Mouse (Mus musculus): ENCODE results near the gene Tnip3.

Gene Tnip3

GRCm38 (mm10) chr6:65585333-65586053, 60.4 kb downstream of the Tnip3 start:
- DNase-seq, result no peak

DNA sequence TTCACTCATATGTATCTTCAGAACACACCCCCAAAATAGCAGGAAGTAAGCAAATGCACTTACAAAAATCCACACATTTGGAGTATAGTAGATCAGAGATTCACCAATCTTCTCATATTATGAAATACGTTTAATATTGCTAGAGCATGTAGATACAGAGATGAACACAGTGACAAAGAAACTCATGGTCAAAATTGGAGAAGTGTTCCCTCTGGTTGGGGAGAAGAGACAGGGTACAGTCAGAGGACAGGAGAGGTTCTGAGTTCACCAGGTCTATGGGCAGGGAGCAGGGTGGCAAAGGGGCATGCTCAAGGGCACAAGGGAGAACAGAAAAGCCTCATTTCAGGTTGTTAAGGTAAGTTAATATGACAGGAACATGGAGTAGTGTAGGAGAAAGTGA, 63.7 kb downstream of the Tnip3 start:
- DNase-seq, result no peak

DNA sequence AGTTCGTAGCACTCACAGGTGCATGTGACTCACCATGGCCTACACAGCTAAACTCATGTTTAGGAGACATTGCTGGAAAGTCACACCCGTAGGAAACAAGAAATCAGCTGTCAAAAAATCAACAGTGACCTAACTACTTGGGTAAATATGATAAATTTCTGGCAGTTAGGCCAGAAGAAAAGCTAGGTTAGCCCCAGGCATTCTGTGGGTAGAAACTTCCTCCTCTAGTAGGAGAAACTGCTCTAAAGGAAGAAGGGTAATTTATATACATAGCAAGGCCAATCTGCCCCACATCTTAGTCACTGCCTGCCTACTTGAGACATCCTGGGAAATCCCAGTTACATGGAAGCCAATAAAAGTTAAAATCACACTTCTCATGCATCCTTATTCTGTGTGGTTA, 64.9 kb downstream of the Tnip3 start:
- no peak for DNase-seq

DNA sequence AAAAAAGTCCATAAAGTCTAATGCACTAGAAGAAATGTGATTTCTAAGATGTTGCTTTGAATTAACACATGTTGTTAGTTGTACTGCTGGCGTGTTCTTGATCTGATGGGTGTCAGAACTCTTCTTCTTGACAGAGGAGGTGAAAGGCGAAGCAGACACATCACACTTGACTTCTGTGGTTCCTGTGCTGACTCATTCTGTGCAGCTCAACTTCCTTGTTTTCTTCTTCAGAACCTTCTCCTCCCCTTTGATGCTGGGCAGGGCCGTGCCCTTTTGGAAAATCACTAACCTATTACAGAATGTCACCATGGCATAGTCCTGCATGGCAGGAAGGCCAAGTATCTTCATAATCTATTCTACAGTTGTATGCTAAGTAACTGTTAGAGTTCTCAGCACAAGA, 69.1 kb downstream of the Tnip3 start:
- DNase-seq, result no peak

DNA sequence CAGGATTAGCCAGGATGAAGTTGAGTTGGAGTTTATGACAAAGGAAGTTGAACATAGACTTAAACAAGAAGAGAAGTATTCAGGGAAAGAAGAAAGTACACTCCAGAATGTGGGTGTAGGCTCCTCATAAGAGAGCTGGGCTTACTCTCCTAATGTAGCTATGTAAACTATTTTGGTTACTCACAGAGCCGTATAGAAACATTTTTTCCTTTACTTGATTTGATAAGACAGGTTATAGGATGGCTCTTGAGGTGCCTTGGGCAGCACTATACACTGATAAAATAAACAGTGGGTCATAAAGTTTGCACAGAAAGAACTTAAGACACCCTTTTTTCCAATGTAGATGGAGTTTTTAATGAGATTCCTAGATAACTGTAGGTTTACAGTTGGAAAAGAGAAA, 70.3 kb downstream of the Tnip3 start:
- DNase-seq, result no peak

DNA sequence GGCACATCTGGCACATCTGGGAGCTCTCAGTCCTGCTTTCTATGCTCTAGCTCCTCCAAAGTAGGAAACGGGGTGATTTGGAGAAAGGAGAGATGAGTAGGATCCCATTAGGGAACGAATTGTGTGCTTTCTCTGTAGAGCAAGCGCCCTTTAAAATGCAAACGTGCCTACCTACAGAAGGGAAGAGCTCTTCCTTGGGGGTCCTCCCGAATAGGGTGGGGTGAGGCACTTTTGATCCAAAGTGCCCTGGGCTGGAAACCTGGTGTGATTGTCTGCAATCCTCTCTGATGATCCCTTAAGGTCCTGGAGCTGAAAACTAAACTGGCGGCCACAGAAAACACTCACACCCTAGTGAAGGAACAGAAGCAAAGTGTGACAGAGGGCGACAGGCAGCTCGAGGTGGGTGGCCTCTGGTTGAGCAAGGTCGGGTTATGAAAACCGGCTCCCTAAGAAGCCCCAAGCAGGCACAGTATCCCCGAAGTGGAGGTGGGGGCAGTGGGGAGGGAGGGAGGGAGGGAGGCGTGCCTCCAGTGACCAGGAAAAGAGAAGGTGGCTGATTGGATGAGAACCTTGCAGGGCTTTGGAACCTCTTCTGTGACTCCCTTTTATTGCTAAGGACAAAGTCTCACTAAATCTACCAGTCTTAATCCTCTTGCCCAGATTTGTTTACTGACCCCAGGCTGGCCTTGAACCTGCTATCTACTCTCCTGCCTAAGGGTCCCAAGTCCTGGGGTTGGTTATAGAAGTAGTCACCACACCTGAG, 72.1 kb downstream of the Tnip3 start:
- DNase-seq, result no peak

- DNase-seq, result no peak
Observed at GRCm38 (mm10) chr6:65598522-65598921, 73.4 kb downstream of the Tnip3 start.

GRCm38 (mm10) chr6:65599865-65600739, 75.0 kb downstream of the Tnip3 start:
- DNase-seq, result no peak

DNA sequence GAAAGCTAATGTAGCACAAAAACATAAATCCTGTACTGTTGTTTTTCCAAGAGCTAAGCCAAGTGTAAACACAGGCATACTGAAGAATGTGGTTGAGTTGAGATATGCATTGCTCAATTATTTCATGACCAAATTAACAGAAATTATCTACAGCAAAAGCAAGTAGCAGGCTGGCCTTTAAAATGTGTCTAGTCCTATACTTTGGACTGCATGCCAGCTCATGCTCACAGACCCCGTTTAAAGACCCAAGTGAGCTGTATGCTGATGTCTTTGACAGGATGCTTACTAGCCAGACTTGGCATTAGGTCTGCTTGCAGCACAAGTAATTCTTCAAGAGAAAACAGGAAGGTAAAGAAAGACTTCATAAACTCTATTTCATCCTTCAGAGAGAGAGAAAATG, 75.8 kb downstream of the Tnip3 start:
- no peak for DNase-seq

DNA sequence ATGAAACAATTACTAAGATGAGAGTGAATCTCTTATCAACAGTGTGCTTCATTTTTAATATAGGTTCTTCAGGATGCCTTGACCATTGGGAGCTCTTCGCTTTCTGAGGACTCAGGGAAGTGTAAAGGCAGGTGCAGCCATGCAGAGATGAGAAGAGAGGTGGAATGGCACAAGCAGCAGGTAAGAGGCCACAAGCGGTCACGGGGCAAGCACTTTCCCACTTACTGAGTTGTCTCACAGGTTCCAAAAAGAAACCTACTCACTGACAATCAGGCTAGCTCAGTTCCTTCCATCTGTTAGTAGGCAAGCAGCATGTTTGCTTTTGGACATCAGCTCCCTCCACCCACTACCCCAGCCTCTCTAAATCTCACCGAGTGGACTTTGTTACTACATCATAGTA, 80.7 kb downstream of the Tnip3 start:
- DNase-seq, result no peak

- DNase-seq, result no peak
Observed at GRCm38 (mm10) chr6:65606946-65607345, 81.8 kb downstream of the Tnip3 start.

- no peak for DNase-seq
Observed at GRCm38 (mm10) chr6:65611834-65612233, 86.7 kb downstream of the Tnip3 start.

DNA sequence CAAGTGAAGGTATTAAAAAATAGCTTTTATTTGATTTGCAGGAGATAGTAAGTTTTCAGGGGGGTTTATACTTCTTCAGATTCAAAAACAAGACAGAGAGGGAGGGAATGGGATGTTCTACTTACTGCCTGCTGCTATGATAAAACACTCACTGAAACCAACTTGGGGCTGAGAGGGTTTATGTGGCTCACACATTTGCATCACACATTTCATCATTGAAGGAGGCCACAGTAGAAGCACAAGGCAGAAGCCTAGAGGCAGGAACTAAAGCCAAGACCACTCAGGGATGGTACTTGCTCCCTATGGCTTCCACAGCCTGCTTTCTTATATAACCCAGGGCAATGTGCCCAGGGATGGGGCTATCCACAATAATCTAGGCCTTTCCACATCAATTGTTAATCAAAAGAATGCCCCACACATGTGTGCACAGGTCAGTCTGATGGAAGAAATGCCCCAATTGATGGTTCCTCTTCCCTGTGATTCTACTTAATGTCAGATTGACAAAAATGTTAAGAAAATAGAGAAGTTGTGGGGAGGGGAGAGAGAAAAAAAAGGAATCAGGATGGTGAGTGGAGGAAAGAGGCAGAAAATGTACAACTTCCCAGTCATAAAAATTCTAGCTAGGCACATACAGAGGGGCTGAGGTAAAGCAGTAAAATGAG, 88.9 kb downstream of the Tnip3 start:
- no peak for DNase-seq

GRCm38 (mm10) chr6:65615641-65616040, 90.5 kb downstream of the Tnip3 start:
- DNase-seq, result no peak

DNA sequence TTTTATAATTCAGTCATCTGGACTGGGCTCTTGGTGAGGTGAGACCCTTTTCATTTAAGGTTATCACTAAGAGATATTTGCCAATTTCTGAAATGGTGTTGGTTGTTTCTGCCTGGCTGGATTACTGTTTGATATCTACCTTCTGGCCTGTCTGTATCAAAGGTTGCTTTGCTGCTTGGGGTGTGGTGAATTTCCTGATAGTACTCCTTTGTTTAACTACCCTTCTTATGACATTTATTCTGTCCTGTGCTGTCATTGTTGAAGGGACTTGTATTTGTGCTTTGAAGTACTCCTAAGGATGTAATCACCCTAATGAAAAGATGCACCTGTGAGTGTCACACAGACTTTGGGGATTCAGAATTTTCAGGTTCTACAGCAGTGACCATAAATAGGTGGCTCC, 96.1 kb downstream of the Tnip3 start:
- DNase-seq, result no peak

DNA sequence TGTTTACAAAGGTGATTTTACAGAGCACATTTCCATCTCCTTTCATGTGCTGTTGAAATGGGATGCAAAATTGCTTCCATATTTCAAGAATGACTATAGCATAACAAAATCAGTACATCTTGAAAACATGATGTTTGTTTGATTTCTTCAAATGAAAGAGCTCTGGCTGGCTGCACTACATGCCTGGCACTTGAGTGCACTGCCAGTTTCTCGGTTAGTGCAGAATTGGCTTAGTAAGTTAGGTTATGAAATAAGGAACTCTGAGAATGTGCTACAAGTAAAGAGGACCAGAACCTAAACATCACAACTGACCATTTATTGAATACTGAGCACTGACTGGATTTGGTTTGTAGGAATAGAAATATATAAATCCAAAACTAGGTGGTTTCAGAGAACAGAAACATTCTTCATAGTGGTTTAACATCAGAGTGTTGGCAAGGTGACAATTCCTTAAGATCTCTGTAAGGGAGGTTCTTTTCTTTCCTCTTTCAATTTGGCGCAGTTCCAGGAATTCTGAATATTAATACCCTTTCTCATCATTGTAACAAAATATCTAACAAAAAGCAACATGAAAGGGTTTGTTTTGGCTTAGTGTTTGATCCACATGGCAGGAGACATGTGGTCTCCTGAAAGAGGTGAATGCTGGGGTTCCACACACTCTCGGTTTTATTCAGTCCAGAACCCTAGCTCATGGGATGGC, 98.1 kb downstream of the Tnip3 start:
- DNase-seq, result no peak

GRCm38 (mm10) chr6:65630578-65630977, 105.5 kb downstream of the Tnip3 start:
- no peak for DNase-seq

- DNase-seq, result no peak
Observed at GRCm38 (mm10) chr6:65632184-65632583, 107.1 kb downstream of the Tnip3 start.

DNA sequence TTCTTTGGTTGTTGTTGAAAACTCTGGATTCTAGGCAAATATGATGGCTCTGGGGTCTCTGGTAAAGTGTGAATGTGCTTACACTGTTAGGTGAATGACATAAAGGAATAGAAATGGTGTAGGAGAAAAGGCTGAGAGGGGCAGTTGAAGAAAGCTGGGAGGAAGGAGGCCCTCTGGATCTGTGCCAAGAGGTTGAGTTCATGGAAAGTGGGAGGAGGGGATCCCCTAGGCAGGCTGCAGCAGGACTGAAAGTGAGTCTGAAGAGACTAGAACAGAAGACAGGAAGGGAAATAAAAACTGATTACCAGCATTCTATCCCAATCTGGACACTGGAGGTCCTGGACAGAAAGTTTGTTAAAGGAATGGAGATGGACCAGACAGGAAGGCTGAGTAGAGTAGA, 117.3 kb downstream of the Tnip3 start:
- DNase-seq, result no peak

DNA sequence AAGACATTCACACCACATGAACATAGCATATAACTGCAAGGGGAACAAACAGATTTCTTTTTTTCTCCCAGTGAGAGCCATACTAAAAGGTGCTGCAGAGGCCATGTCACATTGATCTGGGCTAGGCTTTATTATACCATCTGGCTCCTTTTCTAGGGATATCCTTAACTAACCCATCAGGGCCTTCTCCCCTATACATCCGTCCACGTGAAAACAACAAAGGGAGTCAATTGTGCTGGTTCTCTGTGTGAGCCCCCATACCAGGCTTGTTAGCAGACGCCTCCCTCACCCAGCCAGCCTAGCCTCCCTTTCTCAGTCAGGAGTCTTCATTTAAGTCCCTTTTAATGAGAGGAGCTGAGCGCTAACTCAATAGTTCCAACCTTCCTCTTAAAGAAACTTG, 119.0 kb downstream of the Tnip3 start:
- no peak for DNase-seq

GRCm38 (mm10) chr6:65646408-65646807, 121.3 kb downstream of the Tnip3 start:
- DNase-seq, result no peak

- DNase-seq, result no peak
Observed at GRCm38 (mm10) chr6:65647731-65648130, 122.6 kb downstream of the Tnip3 start.
